Mouse (Mus musculus) olfactory bulb, adult 2 months (tissue): ENCODE measurements at regions not wholly inside any gene's neighbourhood (a gene's known extent, or its start where the extent isn't known, plus 50 kb on each side); places are given as distances from the start of the nearest gene placed in this dataset.

Experiments used
- H3K27ac ChIP-seq: fragments of 200-500 bp; 2 replicates; pipeline ENCODE4 v1.5.1; 2012; ENCODE audit warnings: low read depth, low read length; ENCODE audit not compliant: insufficient read depth
- H3K4me1 ChIP-seq: fragments of 200-500 bp; 2 replicates; pipeline ENCODE4 v1.6.1; 2012; ENCODE audit warnings: low read length; ENCODE audit not compliant: control insufficient read depth, insufficient read depth
- H3K4me3 ChIP-seq: fragments of 200-500 bp; 2 replicates; pipeline ENCODE4 v1.5.1; 2012; ENCODE audit warnings: mild to moderate bottlenecking, low read depth, low read length, moderate library complexity; ENCODE audit not compliant: insufficient read depth
- CTCF ChIP-seq: fragments of 200-500 bp; IDR thresholded peaks from 2 replicates; pipeline ENCODE4 v1.5.1; 2012; ENCODE audit warnings: low read depth, mild to moderate bottlenecking, low read length, moderate library complexity; ENCODE audit not compliant: insufficient read depth
- POLR2A ChIP-seq: fragments of 200-500 bp; IDR thresholded peaks from 2 replicates; pipeline ENCODE4 v1.6.1; 2012; ENCODE audit warnings: mild to moderate bottlenecking, low read depth, low read length, moderate library complexity; ENCODE audit not compliant: insufficient read depth
- WGBS: fragments of 180-500 bp; shearing (Covaris S2); methylation state at CpG from one replicate; pipeline ENCODE4 v1.1.7; 2018; 5-methylcytosine and 5-hydroxymethylcytosine counted together

- Histone ChIP-seq H3K4me3 (no peak overlapping the region), H3K27ac (no peak overlapping the region), H3K4me1 (no peaks in the 10 kb centered on the region)
- WGBS: 47% methylated on average over 4 of the region's 4 CpGs
- TF ChIP-seq CTCF: no peak
- TF ChIP-seq POLR2A: no peak
Measured at GRCm38 (mm10) chr13:30085446-30085845, 50.8 kb upstream of the Mboat1 start.

GRCm38 (mm10) chr13:30085005-30085404 is 51.3 kb upstream of the Mboat1 start:
- H3K27ac ChIP-seq: no peak overlapping the region
- TF ChIP-seq POLR2A (no peak), CTCF (peak; percentile 83)
- no peaks in the 10 kb centered on the region for H3K4me1 ChIP-seq
- under 1% methylated on average over 10 of the region's 10 CpGs for WGBS
- no peak overlapping the region for H3K4me3 ChIP-seq

GRCm38 (mm10) chr13:30084386-30084785 is 51.9 kb upstream of the Mboat1 start:
- no peak overlapping the region for H3K27ac ChIP-seq
- TF ChIP-seq CTCF: no peak
- TF ChIP-seq POLR2A: no peak

GRCm38 (mm10) chr13:30083949-30084348 is 52.3 kb upstream of the Mboat1 start:
- no peak overlapping the region for H3K27ac ChIP-seq
- TF ChIP-seq POLR2A (no peak), CTCF (no peak)
- no peaks in the 10 kb centered on the region for H3K4me1 ChIP-seq
- 97% methylated on average over 6 of the region's 6 CpGs for WGBS
- H3K4me3 ChIP-seq: no peak overlapping the region

More at GRCm38 (mm10) chr13:30084386-30084785, 51.9 kb upstream of the Mboat1 start:
- Histone ChIP-seq H3K4me1 (no peaks in the 10 kb centered on the region), H3K4me3 (no peak overlapping the region)
- 83% methylated on average over 5 of the region's 5 CpGs for WGBS

- no peak for TF ChIP-seq POLR2A
- TF ChIP-seq CTCF: no peak
- WGBS: 82% methylated on average over 2 of the region's 2 CpGs
- H3K27ac ChIP-seq: no peak overlapping the region
- H3K4me1 ChIP-seq: no peaks in the 10 kb centered on the region
- H3K4me3 ChIP-seq: no peak overlapping the region
Measured at GRCm38 (mm10) chr13:30082761-30083160, 53.5 kb upstream of the Mboat1 start.

- Histone ChIP-seq H3K27ac (no peak overlapping the region), H3K4me1 (no peaks in the 10 kb centered on the region), H3K4me3 (no peak overlapping the region)
- WGBS: 70% methylated on average over 15 of the region's 15 CpGs
- TF ChIP-seq CTCF: no peak
- TF ChIP-seq POLR2A: no peak
Measured at GRCm38 (mm10) chr13:30080705-30081474, 55.4 kb upstream of the Mboat1 start.

GRCm38 (mm10) chr13:30074517-30075064 is 61.7 kb upstream of the Mboat1 start:
- no peak overlapping the region for H3K4me3 ChIP-seq
- WGBS: 95% methylated on average over 2 of the region's 2 CpGs
- H3K27ac ChIP-seq: no peak overlapping the region
- TF ChIP-seq POLR2A (no peak), CTCF (no peak)
- H3K4me1 ChIP-seq: no peaks in the 10 kb centered on the region

- TF ChIP-seq CTCF (no peak), POLR2A (no peak)
- Histone ChIP-seq H3K4me1 (no peaks in the 10 kb centered on the region), H3K27ac (no peak overlapping the region), H3K4me3 (no peak overlapping the region)
- WGBS: 90% methylated on average over 3 of the region's 3 CpGs
Measured at GRCm38 (mm10) chr13:30074069-30074468, 62.2 kb upstream of the Mboat1 start.

- Histone ChIP-seq H3K27ac (no peak overlapping the region), H3K4me1 (no peaks in the 10 kb centered on the region), H3K4me3 (no peak overlapping the region)
- TF ChIP-seq POLR2A: no peak
- no peak for TF ChIP-seq CTCF
- WGBS: 67% methylated on average over 2 of the region's 2 CpGs
Measured at GRCm38 (mm10) chr13:30069397-30069796, 66.9 kb upstream of the Mboat1 start.
